Mouse (Mus musculus): ENCODE data around the gene Pkn2. TPM values are rescaled to one million over a fixed set of nuclear protein-coding genes. Genes with fewer than 3 reads are reported as not detected.

The Pkn2 gene
- total and polyA plus RNA-seq, 3 experiments = 33.5 to 38.8 (median 34.7) TPM

DNA sequence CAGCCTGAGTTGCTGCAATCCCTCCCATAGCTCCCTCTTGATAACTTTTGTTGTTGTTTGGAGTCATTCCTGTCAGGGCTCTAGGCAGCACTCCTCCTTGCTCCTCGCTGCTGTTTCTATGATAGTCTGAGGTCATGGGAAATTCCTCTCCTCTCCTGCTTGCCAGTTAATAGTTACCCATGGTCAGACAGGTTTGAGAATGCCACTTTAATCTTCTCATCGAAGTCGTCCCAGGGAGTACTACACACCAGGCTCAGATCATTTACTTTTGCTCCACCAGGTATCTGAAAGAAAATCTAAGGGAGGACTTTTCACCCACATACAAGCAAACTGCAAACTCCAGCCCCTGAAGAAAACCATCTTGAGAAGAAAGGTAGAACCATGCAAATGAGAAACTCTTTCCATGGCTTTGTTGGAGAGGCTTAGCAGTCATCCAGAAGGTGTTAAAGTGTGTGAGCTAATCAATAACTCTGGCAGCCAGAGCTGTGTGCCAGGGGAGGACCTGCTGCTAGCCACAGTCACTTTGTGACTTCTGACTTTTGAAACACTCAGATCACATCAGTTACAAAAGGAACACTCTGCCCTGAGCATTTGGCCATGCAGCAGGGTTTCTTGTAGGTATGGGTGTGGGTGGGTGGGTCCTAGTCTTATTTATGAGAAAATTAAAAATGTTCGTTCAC, 36.1 kb upstream of the Pkn2 start:
- H3K27ac ChIP-seq (ENCODE audit: control insufficient read depth, low read depth, low read length) = no peak overlapping the region
- no peaks in the 10 kb centered on the region; a peak in 1 of 4 replicates for H3K36me3 ChIP-seq (ENCODE audit: control insufficient read depth in 1 of 2, insufficient read depth in 2 of 2, low read length in 2 of 2)
- H3K27me3 ChIP-seq (ENCODE audit: control insufficient read depth in 1 of 2, insufficient read depth in 2 of 2, low read length in 2 of 2) = no peaks in the 10 kb centered on the region
- no peaks in the 10 kb centered on the region for H3K4me1 ChIP-seq (ENCODE audit: control insufficient read depth in 1 of 2, insufficient read depth in 2 of 2, low read length in 2 of 2)
- DNase-seq (ENCODE audit: low read depth, low spot score) = no peak
- H3K9ac ChIP-seq (ENCODE audit: control insufficient read depth, low read depth, low read length, poor library complexity, severe bottlenecking) = no peak overlapping the region
- no peaks in the 10 kb centered on the region for H3K79me2 ChIP-seq (ENCODE audit: control insufficient read depth, insufficient read depth, low read length, poor library complexity)
- no peaks in the 10 kb centered on the region for H3K9me3 ChIP-seq (replicated peaks; ENCODE audit: insufficient read depth, low read length)
- TF ChIP-seq MAX (IDR thresholded peaks at IDR 0.05; ENCODE audit: low read length) = no peak
- no peak for TF ChIP-seq ELF1 (IDR thresholded peaks at IDR 0.05; ENCODE audit: low read depth, low read length)
- no peak overlapping the region for H3K4me3 ChIP-seq (ENCODE audit: control insufficient read depth in 1 of 2, insufficient read depth in 1 of 2, low read depth in 2 of 2, low read length in 2 of 2)

DNA sequence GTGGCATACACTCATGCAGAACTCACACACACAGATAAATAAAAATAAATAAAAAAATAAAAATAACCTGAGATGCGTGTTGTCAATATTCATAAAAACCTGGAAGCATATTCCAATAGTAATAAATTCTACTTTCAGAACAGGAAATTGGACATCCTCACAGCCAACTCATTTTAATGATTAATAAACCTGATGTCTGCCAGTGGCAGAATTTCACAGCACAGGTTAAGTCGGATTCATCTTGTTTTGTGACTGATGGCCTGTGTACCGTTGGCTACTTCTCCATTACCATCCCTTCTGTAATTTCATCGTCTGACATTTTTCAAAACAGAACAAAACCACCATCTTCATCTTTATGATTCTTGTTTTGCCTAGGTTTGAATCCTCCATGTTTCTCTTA, 35.4 kb upstream of the Pkn2 start:
- Histone ChIP-seq H3K9ac (ENCODE audit: control insufficient read depth, low read depth, low read length, poor library complexity, severe bottlenecking) (no peak overlapping the region), H3K79me2 (ENCODE audit: control insufficient read depth, insufficient read depth, low read length, poor library complexity) (no peaks in the 10 kb centered on the region), H3K4me1 (ENCODE audit: control insufficient read depth in 1 of 2, insufficient read depth in 2 of 2, low read length in 2 of 2) (no peaks in the 10 kb centered on the region)

DNA sequence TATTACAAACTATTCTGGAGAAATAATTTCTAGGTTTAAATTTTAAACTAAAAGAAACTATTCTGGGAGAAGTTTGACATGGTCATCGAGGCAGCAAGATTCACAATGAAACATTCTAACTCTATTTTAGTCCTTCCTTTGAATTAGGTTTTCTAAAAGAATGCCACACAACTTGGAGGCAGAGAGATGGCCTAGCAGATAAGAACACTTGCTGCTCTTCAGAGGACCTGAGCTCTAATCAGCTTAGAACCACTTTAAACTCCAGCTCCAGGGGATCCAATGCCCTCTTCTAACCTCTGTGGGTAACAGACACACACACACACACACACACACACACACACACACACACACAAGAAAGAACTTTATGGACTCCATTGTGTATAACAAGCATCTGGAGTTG, 31.5 kb upstream of the Pkn2 start:
- TF ChIP-seq GATA1 (IDR thresholded peaks at IDR 0.05; ENCODE audit: low read depth, low read length) = peak; percentile 59
- TF ChIP-seq ETS1 (IDR thresholded peaks at IDR 0.05; ENCODE audit: low read depth, low read length) = no peak
- H3K27ac ChIP-seq (ENCODE audit: control insufficient read depth, low read depth, low read length) = no peak overlapping the region
- no peaks in the 10 kb centered on the region for H3K9me3 ChIP-seq (replicated peaks; ENCODE audit: insufficient read depth, low read length)
- no peak for DNase-seq (ENCODE audit: low read depth, low spot score)
- H3K9ac ChIP-seq (ENCODE audit: control insufficient read depth, low read depth, low read length, poor library complexity, severe bottlenecking) = no peak overlapping the region
- no peaks in the 10 kb centered on the region for H3K79me2 ChIP-seq (ENCODE audit: control insufficient read depth, insufficient read depth, low read length, poor library complexity)
- no peak overlapping the region for H3K4me3 ChIP-seq (ENCODE audit: control insufficient read depth in 1 of 2, insufficient read depth in 1 of 2, low read depth in 2 of 2, low read length in 2 of 2)
- H3K4me1 ChIP-seq (ENCODE audit: control insufficient read depth in 1 of 2, insufficient read depth in 2 of 2, low read length in 2 of 2) = no peaks in the 10 kb centered on the region
- peaks cover 0 to 2% of the 10 kb centered on the region in 2 experiments; a peak in 2 of 4 replicates for H3K36me3 ChIP-seq (ENCODE audit: control insufficient read depth in 1 of 2, insufficient read depth in 2 of 2, low read length in 2 of 2)
- no peaks in the 10 kb centered on the region for H3K27me3 ChIP-seq (ENCODE audit: control insufficient read depth in 1 of 2, insufficient read depth in 2 of 2, low read length in 2 of 2)

More for the DNA sequence above, 35.4 kb upstream of the Pkn2 start:
- H3K9me3 ChIP-seq (replicated peaks; ENCODE audit: insufficient read depth, low read length) = no peaks in the 10 kb centered on the region
- no peaks in the 10 kb centered on the region; a peak in 1 of 4 replicates for H3K36me3 ChIP-seq (ENCODE audit: control insufficient read depth in 1 of 2, insufficient read depth in 2 of 2, low read length in 2 of 2)
- DNase-seq (ENCODE audit: low read depth, low spot score) = no peak
- H3K27ac ChIP-seq (ENCODE audit: control insufficient read depth, low read depth, low read length) = no peak overlapping the region
- no peak overlapping the region for H3K4me3 ChIP-seq (ENCODE audit: control insufficient read depth in 1 of 2, insufficient read depth in 1 of 2, low read depth in 2 of 2, low read length in 2 of 2)
- TF ChIP-seq ELF1 (IDR thresholded peaks at IDR 0.05; ENCODE audit: low read depth, low read length) (no peak), SMC3 (IDR thresholded peaks at IDR 0.05; ENCODE audit: low read depth, low read length) (no peak), POLR2AphosphoS2 (IDR thresholded peaks at IDR 0.05; ENCODE audit: low read length) (no peak), GATA1 (IDR thresholded peaks at IDR 0.05; ENCODE audit: low read depth, low read length) (no peak), EP300 (IDR thresholded peaks at IDR 0.05; ENCODE audit: low read depth in 1 of 2, low read length in 2 of 2) (no peak), USF1 (IDR thresholded peaks at IDR 0.05; ENCODE audit: low read depth, low read length) (no peak), MYB (IDR thresholded peaks at IDR 0.05; ENCODE audit: low read depth, low read length) (no peak), TBP (IDR thresholded peaks at IDR 0.05; ENCODE audit: low read depth, low read length) (no peak), BHLHE40 (IDR thresholded peaks at IDR 0.05; ENCODE audit: borderline replicate concordance, low read depth, low read length) (no peak), NRF1 (IDR thresholded peaks at IDR 0.05; ENCODE audit: insufficient read depth, low read depth, low read length, poor library complexity, severe bottlenecking) (no peak), ZC3H11A (IDR thresholded peaks at IDR 0.05; ENCODE audit: low read depth, low read length) (no peak), MXI1 (IDR thresholded peaks at IDR 0.05; ENCODE audit: low read depth, low read length) (no peak), MAFK (IDR thresholded peaks at IDR 0.05; ENCODE audit: borderline replicate concordance, low read depth, low read length) (no peak), HCFC1 (IDR thresholded peaks at IDR 0.05; ENCODE audit: low read depth, low read length) (no peak), TAL1 (IDR thresholded peaks at IDR 0.05; ENCODE audit: low read length) (no peak), CHD2 (IDR thresholded peaks at IDR 0.05; ENCODE audit: low read length) (no peak), USF2 (IDR thresholded peaks at IDR 0.05; ENCODE audit: borderline replicate concordance in 1 of 2, insufficient read depth in 1 of 2, low read depth in 1 of 2, low read length in 2 of 2) (no peak), RCOR1 (IDR thresholded peaks at IDR 0.05; ENCODE audit: low read depth, low read length) (no peak)
- no peaks in the 10 kb centered on the region for H3K27me3 ChIP-seq (ENCODE audit: control insufficient read depth in 1 of 2, insufficient read depth in 2 of 2, low read length in 2 of 2)

Data from MEL (cell line).